Mouse (Mus musculus) gastrocnemius, postnatal 14 days (tissue): ENCODE measurements around the gene Nat8f7. TPM values are rescaled to one million over a fixed set of nuclear protein-coding genes. Genes with fewer than 3 reads are reported as not detected.
"Not testable (repeated sequence)": the region's sequence is repeated elsewhere in the genome, so short reads cannot be mapped to it uniquely, and the experiment has no call there.

Source experiments
- DNase-seq: peaks from one replicate; pipeline ENCODE4 v3.0.0; 2021; ENCODE audit warnings: mixed read lengths
- intact Hi-C: fragments of 180-260 bp; cut with DNase I; formaldehyde crosslinking; loops from one replicate; pipeline ENCODE4 v1.15.1; 2025; ENCODE audit warnings: low total_unique reads
- long read RNA-seq, 2 experiments: library from polyadenylated mRNA; stranded (forward); transcript quantifications; one replicate each; pipeline ENCODE4 v2.0.0; 2021
- microRNA-seq, 2 experiments: library from miRNA; unstranded; fragments of <30 nt; microRNA quantifications; one replicate each; pipeline ENCODE4 v1.2.0; 2021
- total RNA-seq, 2 experiments: library from RNA; stranded (reverse); gene quantifications; 2 replicates each; pipeline ENCODE4 v1.2.3; 2021

Gene Nat8f7
- total RNA-seq, result under 1 TPM; 0.16 to 0.33 TPM
- long read RNA-seq, experiment 1, result 0 reads
- long read RNA-seq, experiment 2, result 0 reads

DNA sequence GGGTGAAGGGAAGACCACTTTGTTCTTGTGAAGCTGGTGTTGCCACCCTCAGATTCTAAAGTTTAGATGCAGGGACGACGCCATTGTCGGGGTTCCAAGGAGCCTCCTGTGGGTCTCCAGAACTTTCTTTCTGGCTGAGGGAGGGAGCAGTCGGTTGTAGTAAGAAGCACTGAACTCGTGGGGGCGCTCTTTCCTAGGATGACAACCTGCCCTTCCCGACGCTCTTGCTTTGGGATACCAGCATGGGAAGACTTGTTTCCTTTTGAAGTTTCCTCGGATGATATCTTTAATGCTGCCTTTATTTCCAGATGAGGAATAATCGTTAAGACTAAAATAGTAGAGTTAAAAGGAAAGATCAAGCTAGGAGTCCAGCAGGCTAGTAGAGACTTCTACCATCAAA lies at the start of gene Nat8f7:
Nat8f7 (minus strand) TSS at position 101 of the 400 bp plus-strand sequence.
- DNase-seq, result peak; percentile 2
- intact Hi-C loops, result not testable (repeated sequence)

DNA sequence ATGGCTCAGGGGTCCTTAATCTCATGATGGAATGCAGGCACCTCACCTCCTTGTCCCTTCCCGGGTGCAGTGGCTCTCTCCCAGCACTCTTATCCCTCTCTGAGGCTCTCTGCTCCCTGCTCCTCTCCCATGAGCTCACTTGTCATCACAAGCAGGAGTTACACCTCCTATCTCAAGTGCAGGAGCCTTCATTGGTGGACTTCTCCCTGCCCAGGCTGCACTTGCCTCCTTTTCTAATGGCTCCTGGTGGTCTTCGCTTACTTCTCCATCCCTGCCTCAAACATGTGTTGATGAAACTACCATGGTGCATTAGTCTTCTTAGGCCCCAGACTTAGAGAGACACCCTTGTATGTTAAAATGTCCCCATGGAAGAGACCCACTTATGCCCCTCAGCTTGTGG lies 49.7 kb upstream of the Nat8f7 start:
- DNase-seq, intact Hi-C loops: not testable (repeated sequence)

DNA sequence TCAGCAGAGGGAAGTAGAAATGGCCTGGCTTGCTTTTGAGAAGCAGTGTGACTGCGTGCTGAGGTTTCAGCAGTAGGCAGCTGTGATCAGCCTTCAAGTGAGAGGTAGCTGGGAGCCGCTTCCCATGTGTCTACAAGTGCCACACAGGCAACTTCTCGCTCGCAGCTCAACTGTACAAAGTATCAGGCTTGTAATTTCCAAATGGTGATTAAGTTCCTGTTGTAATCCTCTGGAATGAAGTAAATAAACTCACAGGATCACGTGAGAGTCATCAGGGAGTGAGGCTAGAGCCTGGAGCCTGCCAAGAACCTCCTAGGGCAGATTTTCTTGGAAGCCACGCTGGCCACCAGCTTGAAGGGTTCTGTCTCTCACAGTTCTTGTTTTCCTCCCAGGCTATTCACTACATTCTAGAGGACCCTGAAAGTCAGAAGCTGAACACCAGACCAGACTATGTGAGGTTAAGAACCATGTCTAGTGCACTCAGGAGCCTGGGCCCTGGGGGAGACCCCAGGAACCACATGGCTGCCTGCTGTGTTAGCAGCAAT lies 42.8 kb upstream of the Nat8f7 start:
- intact Hi-C loops, DNase-seq: not testable (repeated sequence)

- intact Hi-C loops, DNase-seq: not testable (repeated sequence)
Observed at GRCm38 (mm10) chr6:85709607-85710006, 3.4 kb downstream of the Nat8f7 start.

DNA sequence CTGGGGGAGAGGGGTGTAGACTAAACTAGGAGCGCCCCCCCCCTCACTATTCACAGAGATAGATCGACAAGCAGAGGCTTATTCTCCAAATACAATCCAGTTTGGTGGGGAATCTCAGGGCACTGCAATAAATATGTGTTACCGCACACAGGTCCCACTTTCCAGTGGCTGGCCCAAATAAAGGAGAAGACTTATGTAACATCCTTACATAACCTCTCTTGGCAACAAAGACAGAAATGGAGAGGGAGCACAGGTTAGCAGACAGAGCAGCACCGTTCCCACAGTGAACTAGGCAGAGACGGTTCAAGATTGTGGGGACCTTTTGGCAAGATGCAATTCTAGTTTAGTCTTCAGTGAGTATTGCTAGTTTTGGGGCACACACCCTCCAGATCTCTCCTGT lies 3.8 kb downstream of the Nat8f7 start:
- DNase-seq, intact Hi-C loops: not testable (repeated sequence)

DNA sequence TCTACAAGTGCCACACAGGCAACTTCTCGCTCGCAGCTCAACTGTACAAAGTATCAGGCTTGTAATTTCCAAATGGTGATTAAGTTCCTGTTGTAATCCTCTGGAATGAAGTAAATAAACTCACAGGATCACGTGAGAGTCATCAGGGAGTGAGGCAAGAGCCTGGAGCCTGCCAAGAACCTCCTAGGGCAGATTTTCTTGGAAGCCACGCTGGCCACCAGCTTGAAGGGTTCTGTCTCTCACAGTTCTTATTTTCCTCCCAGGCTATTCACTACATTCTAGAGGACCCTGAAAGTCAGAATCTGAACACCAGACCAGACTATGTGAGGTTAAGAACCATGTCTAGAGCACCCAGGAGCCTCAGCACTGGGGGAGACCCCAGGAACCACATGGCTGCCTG lies 11.1 kb downstream of the Nat8f7 start:
- peak; percentile 39 for DNase-seq
- intact Hi-C loops, result not testable (repeated sequence)

Small RNAs within 50 kb of the gene (microRNA-seq; reads per million reads assigned to microRNA genes)
- gene Gm27317, result 0 reads per million in 2 experiments

Other genes with a start within 250 kb of the Nat8f7 start
- under 1 TPM; 0.02 to 0.04 TPM for gene Fbxo41, start 210.2 kb downstream of the Nat8f7 start, total RNA-seq
- gene Egr4, start 199.6 kb downstream of the Nat8f7 start, total RNA-seq, result not detected
- gene Alms1, start 125.7 kb downstream of the Nat8f7 start, total RNA-seq, result 1 to 10 TPM; 1.3 TPM
- not detected for gene Nat8f3, start 52.5 kb upstream of the Nat8f7 start, total RNA-seq
- gene Nat8f6, start 107.7 kb upstream of the Nat8f7 start, total RNA-seq, result not detected
- gene Nat8f5, start 107.8 kb upstream of the Nat8f7 start, total RNA-seq, result under 1 TPM in 1 of 2 experiments, not detected in 1; 0.35 TPM
- not detected for gene Nat8, start 118.9 kb upstream of the Nat8f7 start, total RNA-seq
- gene Nat8f2, start 156.0 kb upstream of the Nat8f7 start, total RNA-seq, result under 1 TPM; 0.24 to 0.27 TPM
- gene Nat8f4, start 191.7 kb upstream of the Nat8f7 start, total RNA-seq, result under 1 TPM; 0.33 to 0.74 TPM
- 10 to 100 TPM; 19.0 to 19.5 TPM for gene Tprkb, start 198.7 kb upstream of the Nat8f7 start, total RNA-seq
- gene Nat8f1, start 202.5 kb upstream of the Nat8f7 start, total RNA-seq, result 1 to 10 TPM; 1.9 to 2.2 TPM
- 10 to 100 TPM; 36.6 to 44.1 TPM for gene Dusp11, start 248.5 kb upstream of the Nat8f7 start, total RNA-seq